Mouse (Mus musculus) forebrain, embryonic 11.5 days (tissue): Measurements from ENCODE around the gene Dnajc2. TPM values are rescaled to one million over a fixed set of nuclear protein-coding genes. Genes with fewer than 3 reads are reported as not detected.
"Not testable (repeated sequence)": the region's sequence is repeated elsewhere in the genome, so short reads cannot be mapped to it uniquely, and the experiment has no call there.

ENCODE experiments used
- ATAC-seq: fragments of 200-750 bp; cut with Nextera tagmentation; replicated peaks from 2 replicates; pipeline ENCODE4 v1.8.0; 2017; ENCODE audit warnings: moderate TSS enrichment; ENCODE audit not compliant: low FRiP score
- DNase-seq: peaks from one replicate; pipeline ENCODE4 v3.0.0-alpha.2; 2017; ENCODE audit warnings: low spot score
- H3K27ac ChIP-seq: fragments of 300-500 bp; sonication (generic); 2 replicates; pipeline ENCODE4 v1.5.1; 2014; ENCODE audit warnings: low read depth, low read length
- H3K27me3 ChIP-seq: fragments of 300-500 bp; sonication (generic); 2 replicates; pipeline ENCODE4 v1.6.1; 2014; ENCODE audit warnings: mild to moderate bottlenecking, low read length, mixed read lengths; ENCODE audit not compliant: control insufficient read depth, insufficient read depth
- H3K36me3 ChIP-seq: fragments of 300-500 bp; sonication (generic); 2 replicates; pipeline ENCODE4 v1.6.1; 2014; ENCODE audit warnings: mild to moderate bottlenecking, low read length, moderate library complexity, mixed read lengths; ENCODE audit not compliant: control insufficient read depth, insufficient read depth
- H3K4me1 ChIP-seq: fragments of 300-500 bp; sonication (generic); replicated peaks from 2 replicates; pipeline ENCODE4 v1.6.1; 2014; ENCODE audit warnings: low read length, mixed read lengths; ENCODE audit not compliant: control insufficient read depth, insufficient read depth
- H3K4me2 ChIP-seq: fragments of 300-500 bp; sonication (generic); 2 replicates; pipeline ENCODE4 v1.6.1; 2014; ENCODE audit warnings: low read depth, mild to moderate bottlenecking, low read length, moderate library complexity, mixed read lengths; ENCODE audit not compliant: severe bottlenecking
- H3K4me3 ChIP-seq: fragments of 300-500 bp; sonication (generic); 2 replicates; pipeline ENCODE4 v1.5.1; 2014; ENCODE audit warnings: low read depth, low read length
- H3K9ac ChIP-seq: fragments of 300-500 bp; sonication (generic); 2 replicates; pipeline ENCODE4 v1.6.1; 2014; ENCODE audit warnings: low read length
- H3K9me3 ChIP-seq: fragments of 300-500 bp; sonication (generic); 2 replicates; pipeline ENCODE4 v1.6.1; 2016; ENCODE audit warnings: low read length, mixed read lengths; ENCODE audit not compliant: control insufficient read depth
- WGBS: fragments of 180-500 bp; shearing (Covaris S2); extraction: QIAGEN DNeasy Blood & Tissue Kit; methylation state at CpG from one replicate; pipeline ENCODE4 v1.1.7; 2014; 5-methylcytosine and 5-hydroxymethylcytosine counted together
- polyA plus RNA-seq: library from polyadenylated mRNA; unstranded; fragments of >200 nt; fragmentation: Nextera tagmentation; extraction: Ambion mirVana; gene quantifications from 2 replicates; pipeline ENCODE4 v1.2.1, GENCODE M21; 2014

Gene Dnajc2
- polyA plus RNA-seq, 1 experiment from 2014 or later = 102 TPM

- no peak overlapping the region for H3K4me3 ChIP-seq
- H3K9me3 ChIP-seq = no peaks in the 10 kb centered on the region
- peak overlapping the region; percentile 81 for H3K27ac ChIP-seq
- peaks cover 10% of the 10 kb centered on the region; the same call in 1 of the 2 replicates for H3K4me1 ChIP-seq
- H3K36me3 ChIP-seq = no peaks in the 10 kb centered on the region
- no peak overlapping the region for H3K4me2 ChIP-seq
- peak; percentile 62 for ATAC-seq
- H3K9ac ChIP-seq = no peak overlapping the region
- no peaks in the 10 kb centered on the region for H3K27me3 ChIP-seq
- WGBS = 19% methylated on average over 1 of the region's 1 CpGs
- no peak for DNase-seq
These were observed 60.6 kb downstream of the Dnajc2 start for GRCm38 (mm10) chr5:21724427-21724826.

- Histone ChIP-seq H3K4me3 (no peak overlapping the region), H3K27me3 (no peaks in the 10 kb centered on the region), H3K4me2 (no peak overlapping the region), H3K36me3 (no peaks in the 10 kb centered on the region), H3K9me3 (no peaks in the 10 kb centered on the region), H3K27ac (no peak overlapping the region), H3K4me1 (no peaks in the 10 kb centered on the region), H3K9ac (no peak overlapping the region)
- no peak for ATAC-seq
- 96% methylated on average over 2 of the region's 2 CpGs for WGBS
- DNase-seq = no peak
These were observed 65.8 kb downstream of the Dnajc2 start for GRCm38 (mm10) chr5:21719209-21719608.

GRCm38 (mm10) chr5:21718546-21718945 is 66.5 kb downstream of the Dnajc2 start:
- no peak overlapping the region for H3K27ac ChIP-seq
- no peak for ATAC-seq
- WGBS = 87% methylated on average over 5 of the region's 5 CpGs
- H3K9me3 ChIP-seq = no peaks in the 10 kb centered on the region
- no peak overlapping the region for H3K9ac ChIP-seq
- DNase-seq = no peak
- H3K4me3 ChIP-seq = no peak overlapping the region
- H3K4me2 ChIP-seq = no peak overlapping the region
- no peaks in the 10 kb centered on the region for H3K4me1 ChIP-seq
- no peaks in the 10 kb centered on the region for H3K36me3 ChIP-seq
- H3K27me3 ChIP-seq = no peaks in the 10 kb centered on the region

- no peak overlapping the region for H3K27ac ChIP-seq
- H3K36me3 ChIP-seq = no peaks in the 10 kb centered on the region
- H3K4me2 ChIP-seq = no peak overlapping the region
- no peak overlapping the region for H3K9ac ChIP-seq
- 83% methylated on average over 10 of the region's 10 CpGs for WGBS
- no peak overlapping the region for H3K4me3 ChIP-seq
- no peaks in the 10 kb centered on the region for H3K27me3 ChIP-seq
- H3K4me1 ChIP-seq = no peaks in the 10 kb centered on the region
- ATAC-seq = no peak
- DNase-seq = no peak
- no peaks in the 10 kb centered on the region for H3K9me3 ChIP-seq
These were observed 67.8 kb downstream of the Dnajc2 start for GRCm38 (mm10) chr5:21717165-21717715.

- no peak for DNase-seq
- no peaks in the 10 kb centered on the region for H3K4me1 ChIP-seq
- ATAC-seq = no peak
- 90% methylated on average over 4 of the region's 4 CpGs for WGBS
- H3K4me3 ChIP-seq = no peak overlapping the region
- H3K4me2 ChIP-seq = no peak overlapping the region
- no peaks in the 10 kb centered on the region for H3K27me3 ChIP-seq
- no peak overlapping the region for H3K9ac ChIP-seq
- no peaks in the 10 kb centered on the region for H3K36me3 ChIP-seq
- no peak overlapping the region for H3K27ac ChIP-seq
- no peaks in the 10 kb centered on the region for H3K9me3 ChIP-seq
These were observed 70.6 kb downstream of the Dnajc2 start for GRCm38 (mm10) chr5:21714447-21714846.

GRCm38 (mm10) chr5:21712127-21712715 is 72.8 kb downstream of the Dnajc2 start:
- Histone ChIP-seq H3K4me2 (no peak overlapping the region), H3K27ac (no peak overlapping the region)
- WGBS = 81% methylated on average over 13 of the region's 13 CpGs

GRCm38 (mm10) chr5:21708011-21708410 is 77.0 kb downstream of the Dnajc2 start:
- not testable (repeated sequence) for DNase-seq, H3K27ac ChIP-seq, ATAC-seq, H3K4me1 ChIP-seq, H3K27me3 ChIP-seq, H3K9me3 ChIP-seq, H3K4me2 ChIP-seq, H3K36me3 ChIP-seq, H3K9ac ChIP-seq, H3K4me3 ChIP-seq
- 87% methylated on average over 8 of the region's 8 CpGs for WGBS

More at GRCm38 (mm10) chr5:21712127-21712715, 72.8 kb downstream of the Dnajc2 start:
- no peak overlapping the region for H3K4me3 ChIP-seq
- H3K4me1 ChIP-seq = no peaks in the 10 kb centered on the region
- H3K9me3 ChIP-seq = no peaks in the 10 kb centered on the region
- ATAC-seq = no peak
- no peaks in the 10 kb centered on the region for H3K27me3 ChIP-seq
- DNase-seq = no peak
- no peaks in the 10 kb centered on the region for H3K36me3 ChIP-seq
- no peak overlapping the region for H3K9ac ChIP-seq
